Mouse (Mus musculus) heart, embryonic 12.5 days (tissue): ENCODE results near the gene Gal. TPM values are rescaled to one million over a fixed set of nuclear protein-coding genes. Genes with fewer than 3 reads are reported as not detected.

Experiments used
- ATAC-seq: fragments of 200-750 bp; cut with Nextera tagmentation; 2 replicates; pipeline ENCODE4 v1.8.0; 2017; ENCODE audit warnings: moderate TSS enrichment, moderate library complexity; ENCODE audit not compliant: insufficient number of reproducible peaks, low FRiP score
- H3K27ac ChIP-seq: fragments of 300-500 bp; sonication (generic); 2 replicates; pipeline ENCODE4 v1.5.1; 2016; ENCODE audit warnings: mild to moderate bottlenecking, moderate library complexity; ENCODE audit not compliant: poor library complexity, severe bottlenecking
- H3K27me3 ChIP-seq: fragments of 300-500 bp; sonication (generic); replicated peaks from 2 replicates; pipeline ENCODE4 v1.6.1; 2016; ENCODE audit warnings: mild to moderate bottlenecking, moderate library complexity
- H3K36me3 ChIP-seq: fragments of 300-500 bp; sonication (generic); 2 replicates; pipeline ENCODE4 v1.6.1; 2016; ENCODE audit warnings: mild to moderate bottlenecking, moderate library complexity
- H3K4me1 ChIP-seq: fragments of 300-500 bp; sonication (generic); replicated peaks from 2 replicates; pipeline ENCODE4 v1.6.1; 2016; ENCODE audit warnings: mild to moderate bottlenecking
- H3K4me2 ChIP-seq: fragments of 300-500 bp; sonication (generic); 2 replicates; pipeline ENCODE4 v1.6.1; 2016; ENCODE audit warnings: mild to moderate bottlenecking, moderate library complexity
- H3K4me3 ChIP-seq: fragments of 300-500 bp; sonication (generic); 2 replicates; pipeline ENCODE4 v1.5.1; 2016; ENCODE audit warnings: mild to moderate bottlenecking
- H3K9ac ChIP-seq: fragments of 300-500 bp; sonication (generic); 2 replicates; pipeline ENCODE4 v1.6.1; 2016; ENCODE audit warnings: mild to moderate bottlenecking, moderate library complexity
- H3K9me3 ChIP-seq: fragments of 300-500 bp; sonication (generic); replicated peaks from 2 replicates; pipeline ENCODE4 v1.6.1; 2016; ENCODE audit warnings: mild to moderate bottlenecking, moderate library complexity
- WGBS: fragments of 180-500 bp; shearing (Covaris S2); methylation state at CpG from one replicate; pipeline ENCODE4 v1.1.7; 2016; 5-methylcytosine and 5-hydroxymethylcytosine counted together
- polyA plus RNA-seq: library from polyadenylated mRNA; unstranded; fragments of >200 nt; fragmentation: Nextera tagmentation; extraction: Ambion mirVana; gene quantifications from 2 replicates; pipeline ENCODE4 v1.2.1, GENCODE M21; 2016

The Gal gene
- polyA plus RNA-seq, 1 experiment from 2014 or later, result 8.1 TPM

DNA sequence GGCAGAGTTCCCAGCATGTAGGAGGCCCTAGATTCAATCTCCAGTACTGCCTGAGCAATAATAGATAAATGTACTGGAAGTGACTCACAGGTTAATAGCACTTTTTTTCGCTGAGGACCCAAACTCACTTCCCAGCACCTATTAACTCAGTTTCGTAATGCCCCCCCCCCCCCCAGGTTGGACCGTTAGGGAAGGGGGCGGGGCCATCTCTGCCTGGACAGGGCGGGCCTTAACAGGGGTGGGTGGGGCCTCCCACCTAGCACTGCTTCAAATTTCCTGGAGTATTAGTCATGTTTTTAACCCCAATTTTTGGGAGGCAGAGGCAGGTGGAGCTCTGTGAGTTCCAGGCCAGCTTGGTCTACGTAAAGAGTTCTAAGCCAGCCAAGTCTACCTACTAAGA, 26.3 kb downstream of the Gal start:
- Histone ChIP-seq H3K4me2 (no peak overlapping the region), H3K27ac (no peak overlapping the region), H3K27me3 (no peaks in the 10 kb centered on the region), H3K4me1 (peaks cover 21% of the 10 kb centered on the region), H3K4me3 (no peak overlapping the region), H3K9me3 (peaks cover 6% of the 10 kb centered on the region), H3K9ac (no peak overlapping the region), H3K36me3 (peaks cover 26% of the 10 kb centered on the region)
- WGBS, result 64% methylated on average over 6 of the region's 6 CpGs
- no peak for ATAC-seq

DNA sequence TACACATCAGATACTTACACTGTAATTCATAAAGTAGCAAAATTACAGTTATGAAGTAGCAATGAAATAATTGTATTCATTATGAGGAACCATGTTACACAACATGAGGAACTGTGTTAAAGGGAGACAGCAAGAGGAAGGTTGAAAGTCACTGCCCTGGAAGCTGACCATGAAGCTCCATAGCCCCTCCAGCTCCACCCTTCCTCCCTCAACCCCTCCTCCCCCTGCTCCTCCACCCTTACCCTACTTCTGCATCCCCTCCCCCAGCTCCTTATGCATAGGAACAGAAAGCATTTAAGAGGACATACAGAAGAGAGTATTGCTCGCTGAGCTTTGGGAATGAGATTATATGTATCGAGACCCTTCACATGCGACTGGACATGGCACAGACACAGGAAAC, 35.7 kb downstream of the Gal start:
- 87% methylated on average over 3 of the region's 3 CpGs for WGBS
- Histone ChIP-seq H3K4me1 (0 out of 2 replicates have a peak, but pooled peaks cover 6% of the 10 kb centered on the region), H3K27me3 (no peaks in the 10 kb centered on the region), H3K9me3 (no peaks in the 10 kb centered on the region), H3K4me3 (no peak overlapping the region), H3K27ac (no peak overlapping the region), H3K36me3 (peaks cover 82% of the 10 kb centered on the region), H3K4me2 (no peak overlapping the region), H3K9ac (no peak overlapping the region)
- no peak for ATAC-seq

DNA sequence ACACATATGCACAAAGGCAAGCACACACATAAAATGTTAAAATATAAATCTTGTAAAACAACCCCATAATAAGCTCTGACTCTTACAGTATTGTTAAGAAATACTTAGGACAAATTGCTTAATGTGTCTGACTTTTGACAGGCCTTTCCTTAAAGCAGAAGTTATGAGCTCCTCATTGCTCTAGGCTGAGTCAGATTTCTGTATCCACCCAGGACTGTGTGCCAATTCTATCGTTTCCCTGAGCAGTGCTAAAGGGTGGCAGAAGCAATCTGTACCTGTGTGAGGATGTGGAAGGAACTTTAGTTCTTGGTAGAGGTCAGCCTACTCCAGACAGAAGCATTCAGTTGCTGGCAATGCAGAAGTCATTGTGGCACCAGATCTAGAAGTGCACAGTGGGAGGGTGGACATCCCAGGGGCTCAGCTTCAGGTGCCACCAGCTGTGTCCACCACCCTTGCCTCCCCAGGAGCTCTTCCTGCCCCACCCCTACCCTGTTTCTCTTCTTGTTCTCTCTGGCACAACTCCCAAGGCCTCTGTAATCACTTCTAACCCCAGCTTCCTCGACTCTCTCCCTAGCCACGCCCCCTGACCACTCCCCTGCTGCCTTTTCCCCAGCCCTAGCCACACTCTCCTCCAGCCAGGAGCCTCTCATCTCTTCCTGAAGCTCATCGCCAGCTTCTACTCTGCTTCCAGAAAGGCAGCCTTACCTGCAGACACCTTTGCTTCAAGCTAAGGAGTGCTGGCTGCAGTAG, 37.2 kb downstream of the Gal start:
- Histone ChIP-seq H3K4me2 (no peak overlapping the region), H3K9ac (no peak overlapping the region), H3K36me3 (peaks cover 87% of the 10 kb centered on the region), H3K27me3 (no peaks in the 10 kb centered on the region), H3K4me1 (0 out of 2 replicates have a peak, but pooled peaks cover 6% of the 10 kb centered on the region), H3K4me3 (no peak overlapping the region), H3K27ac (no peak overlapping the region), H3K9me3 (no peaks in the 10 kb centered on the region)
- WGBS, result 27% methylated on average over 4 of the region's 4 CpGs
- ATAC-seq, result peak; percentile 38; the same call in 1 of the 2 replicates

DNA sequence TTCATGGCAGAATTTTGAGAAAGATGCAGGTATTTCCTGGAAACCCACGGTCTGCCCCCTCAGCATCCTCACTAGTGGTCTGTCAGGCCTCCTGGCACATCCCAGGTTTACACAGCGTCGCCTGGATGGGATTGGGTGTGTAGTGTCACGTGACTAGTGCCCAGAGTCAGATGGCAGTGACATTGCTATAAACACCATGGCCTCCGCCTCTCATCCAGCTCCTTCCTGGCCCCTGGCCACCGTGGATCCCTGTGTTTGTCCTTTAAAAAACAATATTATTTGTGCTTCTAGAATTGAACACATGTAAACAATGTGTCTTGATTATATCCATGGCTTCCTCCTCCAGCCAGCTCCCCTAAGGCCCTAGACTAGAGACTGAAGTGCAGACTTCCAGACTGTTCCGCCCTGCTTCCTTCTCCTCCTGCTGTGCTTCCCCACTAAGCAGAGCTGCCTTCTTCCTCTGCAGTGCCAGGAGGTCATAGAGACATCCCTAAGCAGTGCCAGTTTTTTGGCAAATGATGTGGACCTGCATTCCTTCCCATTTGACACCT, 38.3 kb downstream of the Gal start:
- Histone ChIP-seq H3K9ac (no peak overlapping the region), H3K27ac (no peak overlapping the region), H3K9me3 (no peaks in the 10 kb centered on the region), H3K36me3 (peaks cover 90% of the 10 kb centered on the region), H3K4me3 (no peak overlapping the region), H3K27me3 (no peaks in the 10 kb centered on the region), H3K4me2 (no peak overlapping the region), H3K4me1 (0 out of 2 replicates have a peak, but pooled peaks cover 6% of the 10 kb centered on the region)
- 70% methylated on average over 7 of the region's 7 CpGs for WGBS
- ATAC-seq, result no peak

DNA sequence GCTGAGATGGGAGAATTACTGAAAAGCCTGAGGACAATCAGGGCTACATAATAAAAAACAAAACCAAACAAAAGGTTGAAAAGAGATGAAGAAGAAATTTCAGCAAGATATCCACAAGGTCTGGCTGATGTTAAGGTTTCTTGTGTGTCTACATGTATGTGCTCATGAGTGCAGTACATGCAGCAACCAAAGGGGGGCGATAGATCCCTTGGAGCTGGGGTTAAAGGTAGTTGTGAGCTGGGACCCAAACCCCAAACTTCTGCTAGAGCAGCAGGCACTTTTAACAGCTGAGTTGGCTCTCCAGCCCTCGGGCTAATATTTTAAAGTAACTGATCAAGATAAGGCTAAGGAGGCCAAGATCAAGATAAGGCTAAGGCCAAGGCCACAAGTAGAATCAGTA, 40.3 kb downstream of the Gal start:
- H3K27ac ChIP-seq, result no peak overlapping the region
- no peak for ATAC-seq
- 0 out of 2 replicates have a peak, but pooled peaks cover 6% of the 10 kb centered on the region for H3K4me1 ChIP-seq
- no peak overlapping the region for H3K4me3 ChIP-seq
- 57% methylated on average over 2 of the region's 2 CpGs for WGBS
- no peaks in the 10 kb centered on the region for H3K9me3 ChIP-seq
- no peak overlapping the region for H3K9ac ChIP-seq
- H3K36me3 ChIP-seq, result peaks cover 89% of the 10 kb centered on the region
- H3K4me2 ChIP-seq, result no peak overlapping the region
- H3K27me3 ChIP-seq, result no peaks in the 10 kb centered on the region

DNA sequence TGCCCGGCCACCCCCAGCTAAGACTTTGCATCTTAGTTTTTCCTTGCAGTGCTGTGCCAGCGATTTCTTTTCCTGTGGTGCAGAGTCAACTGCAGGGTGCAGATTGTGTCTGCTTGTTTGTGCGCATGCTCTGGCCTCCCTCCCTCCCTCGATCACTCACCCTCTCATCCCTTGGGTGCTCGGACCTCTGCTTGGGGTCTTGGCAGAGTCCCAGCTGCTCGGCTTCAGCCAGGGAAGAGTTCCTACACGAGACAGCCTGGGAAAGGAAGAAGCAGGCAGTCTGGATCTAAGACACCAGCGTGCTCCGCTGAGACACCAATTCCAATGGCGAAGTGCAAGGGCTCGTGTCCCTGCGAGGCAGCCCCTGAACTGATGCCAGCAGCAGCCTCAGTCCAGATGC, 41.0 kb downstream of the Gal start:
- Histone ChIP-seq H3K36me3 (peaks cover 89% of the 10 kb centered on the region), H3K27ac (no peak overlapping the region)
- 61% methylated on average over 12 of the region's 12 CpGs for WGBS

DNA sequence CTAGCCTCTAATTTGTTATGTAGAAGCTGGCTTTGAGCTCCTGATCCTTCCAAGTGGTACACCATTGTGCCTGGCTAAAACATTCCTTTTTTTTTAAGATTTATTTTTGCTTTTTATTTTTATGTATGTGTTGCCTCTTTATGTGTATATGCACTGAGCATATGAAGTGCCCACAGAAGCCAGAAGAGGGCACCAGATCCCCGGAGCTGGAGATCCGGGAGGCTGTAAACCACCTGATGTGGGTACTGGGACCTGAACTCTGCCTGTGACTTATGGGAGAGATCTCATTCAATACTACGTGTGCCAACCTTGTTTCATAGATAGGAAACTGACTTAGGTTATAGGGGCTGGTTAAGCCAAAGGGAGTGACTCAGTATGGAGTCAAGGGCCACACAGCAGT, 46.1 kb downstream of the Gal start:
- Histone ChIP-seq H3K9me3 (no peaks in the 10 kb centered on the region; the same call in 1 of the 2 replicates), H3K27me3 (no peaks in the 10 kb centered on the region), H3K27ac (no peak overlapping the region), H3K36me3 (peaks cover 89% of the 10 kb centered on the region), H3K4me2 (no peak overlapping the region), H3K4me1 (no peaks in the 10 kb centered on the region), H3K9ac (no peak overlapping the region), H3K4me3 (no peak overlapping the region)
- WGBS, result 82% methylated on average over 3 of the region's 3 CpGs
- ATAC-seq, result no peak

More for the DNA sequence above, 41.0 kb downstream of the Gal start:
- no peak overlapping the region for H3K4me2 ChIP-seq
- no peak for ATAC-seq
- no peaks in the 10 kb centered on the region for H3K27me3 ChIP-seq
- no peak overlapping the region for H3K9ac ChIP-seq
- H3K4me1 ChIP-seq, result 0 out of 2 replicates have a peak, but pooled peaks cover 6% of the 10 kb centered on the region
- H3K4me3 ChIP-seq, result no peak overlapping the region
- H3K9me3 ChIP-seq, result no peaks in the 10 kb centered on the region

DNA sequence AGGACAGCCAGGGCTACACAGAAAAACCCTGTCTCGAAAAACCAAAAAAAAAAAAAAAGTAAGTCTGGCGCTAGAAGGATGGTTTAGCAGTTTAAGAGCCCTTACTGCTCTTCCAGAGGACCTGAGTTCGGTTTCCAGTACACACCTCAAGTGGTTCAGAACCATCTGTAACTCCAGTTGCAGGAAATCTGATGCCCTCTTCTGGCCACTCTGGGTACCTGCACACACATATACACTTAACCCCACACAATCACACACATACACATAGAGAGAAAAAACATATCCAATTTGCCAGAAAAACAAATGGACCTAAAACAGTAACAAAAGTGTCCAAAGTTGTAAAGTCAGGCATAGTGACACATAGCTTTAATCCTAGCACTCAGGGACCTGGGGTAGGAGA, 49.3 kb downstream of the Gal start:
- ATAC-seq, result no peak
- no peak overlapping the region for H3K4me2 ChIP-seq
- no peak overlapping the region for H3K4me3 ChIP-seq
- no peak overlapping the region for H3K27ac ChIP-seq
- H3K9me3 ChIP-seq, result no peaks in the 10 kb centered on the region; the same call in 1 of the 2 replicates
- H3K36me3 ChIP-seq, result peaks cover 91% of the 10 kb centered on the region
- H3K9ac ChIP-seq, result no peak overlapping the region
- WGBS, result 81% methylated on average over 3 of the region's 3 CpGs
- no peaks in the 10 kb centered on the region for H3K4me1 ChIP-seq
- H3K27me3 ChIP-seq, result no peaks in the 10 kb centered on the region

DNA sequence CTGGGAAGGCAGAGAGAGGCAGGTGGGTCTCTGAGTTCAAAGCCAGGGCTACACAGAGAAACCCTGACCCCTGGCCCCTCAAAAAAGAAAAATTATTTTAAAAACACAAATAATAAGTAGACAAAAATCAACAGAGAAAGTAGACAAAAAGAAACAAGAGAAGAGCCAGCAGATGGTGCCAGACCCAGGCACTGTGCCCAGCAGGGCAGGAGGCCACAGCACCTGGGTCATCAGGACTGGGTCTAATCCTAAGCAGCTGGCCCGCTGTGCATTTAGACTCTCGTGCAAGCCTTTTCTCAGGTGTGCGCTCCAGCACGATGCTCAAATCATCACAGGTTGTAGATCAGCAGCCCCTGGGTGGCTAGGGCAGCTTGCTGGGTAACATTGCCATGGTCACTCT, 50.8 kb downstream of the Gal start:
- H3K27ac ChIP-seq, result no peak overlapping the region
- H3K9ac ChIP-seq, result no peak overlapping the region
- peaks cover 81% of the 10 kb centered on the region for H3K36me3 ChIP-seq
- H3K4me3 ChIP-seq, result no peak overlapping the region
- no peaks in the 10 kb centered on the region for H3K4me1 ChIP-seq
- H3K4me2 ChIP-seq, result no peak overlapping the region
- no peaks in the 10 kb centered on the region; the same call in none of the 2 replicates for H3K9me3 ChIP-seq
- no peak for ATAC-seq
- no peaks in the 10 kb centered on the region for H3K27me3 ChIP-seq
- 80% methylated on average over 4 of the region's 4 CpGs for WGBS
